Mouse (Mus musculus): Measurements from ENCODE around the gene Adsl. TPM values are rescaled to one million over a fixed set of nuclear protein-coding genes. Genes with fewer than 3 reads are reported as not detected.

Adsl gene
- total and polyA plus RNA-seq, 2 experiments from 2014 or later, result 58.4 to 85.7 TPM

DNA sequence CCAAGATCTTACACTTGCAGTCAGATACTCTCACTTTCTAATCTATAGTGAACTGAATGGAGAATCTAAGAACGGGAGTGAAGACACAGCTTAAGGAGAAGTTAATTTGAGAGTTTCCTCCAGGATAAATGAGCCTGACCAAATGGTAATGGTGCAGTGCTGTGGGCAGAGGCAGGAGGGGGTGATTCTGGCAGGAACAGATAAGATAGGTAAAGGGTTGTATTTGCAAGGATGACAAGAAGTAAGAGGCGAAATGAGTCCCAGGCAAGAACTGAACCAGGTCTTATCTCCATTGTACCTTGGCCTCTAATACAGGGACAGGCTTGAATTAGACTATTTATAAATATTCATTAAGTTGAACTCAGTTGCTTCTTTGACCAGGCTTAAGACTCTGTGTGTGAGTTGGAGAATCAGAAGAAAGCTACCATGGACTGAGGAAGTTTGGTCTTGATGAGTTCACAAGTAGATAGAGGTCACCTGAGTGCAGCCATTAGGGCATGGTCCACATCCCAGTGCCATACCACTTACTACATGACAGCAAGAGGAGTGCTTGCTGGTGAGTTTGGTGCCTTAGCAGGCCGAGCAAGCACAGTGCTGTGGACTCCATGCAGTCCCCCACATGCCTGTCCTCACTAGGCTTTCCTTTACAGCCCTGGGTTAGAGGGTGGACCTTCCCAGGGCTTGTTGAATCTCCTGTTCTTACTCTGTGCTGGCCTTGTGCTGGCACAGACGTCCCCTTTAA lies 37.3 kb upstream of the Adsl start:
- H3K4me3 ChIP-seq (ENCODE audit: low read depth, low read length), result no peak overlapping the region
- no peak overlapping the region for H3K9ac ChIP-seq (replicated peaks; ENCODE audit: low read length, poor library complexity, severe bottlenecking)
- WGBS, result 87% methylated on average over 4 of the region's 4 CpGs
- ATAC-seq (ENCODE audit: low FRiP score) (no peak), DNase-seq (ENCODE audit: low spot score) (no peak)
- no peaks in the 10 kb centered on the region for H3K4me1 ChIP-seq (ENCODE audit: insufficient read depth, low read length)
- H3K36me3 ChIP-seq (ENCODE audit: insufficient read depth, low read length), result peaks cover 47% of the 10 kb centered on the region
- no peaks in the 10 kb centered on the region for H3K27me3 ChIP-seq (ENCODE audit: insufficient read depth, low read length)
- TF ChIP-seq CTCF (IDR thresholded peaks at IDR 0.05), result no peak
- H3K9me3 ChIP-seq (ENCODE audit: low read length), result no peaks in the 10 kb centered on the region
- H3K27ac ChIP-seq (ENCODE audit: low read depth, low read length), result no peak overlapping the region
- no peak overlapping the region for H3K4me2 ChIP-seq (ENCODE audit: low read depth, low read length, poor library complexity, severe bottlenecking)

DNA sequence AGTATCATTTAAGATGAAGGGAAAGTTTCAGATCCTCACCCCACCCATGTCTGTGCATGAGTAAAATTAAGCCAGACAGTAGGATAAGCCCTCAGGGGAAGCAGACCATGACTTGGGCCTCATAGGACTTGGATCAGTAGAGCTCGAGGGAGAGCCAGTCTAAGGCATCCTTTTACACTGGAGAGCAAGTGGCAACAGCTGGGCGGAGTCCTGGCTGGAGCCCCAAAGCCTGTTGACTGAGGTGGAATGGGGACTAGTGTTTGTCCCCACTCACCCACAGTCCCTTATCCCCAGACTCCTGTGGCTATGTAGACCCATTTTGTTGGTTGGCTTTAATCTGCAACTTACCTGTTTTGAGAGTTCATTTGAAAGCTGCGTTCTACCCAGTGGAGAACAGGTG lies 36.1 kb upstream of the Adsl start:
- no peak for DNase-seq (ENCODE audit: low spot score)
- Histone ChIP-seq H3K4me3 (ENCODE audit: low read depth, low read length) (no peak overlapping the region), H3K4me2 (ENCODE audit: low read depth, low read length, poor library complexity, severe bottlenecking) (no peak overlapping the region), H3K9ac (replicated peaks; ENCODE audit: low read length, poor library complexity, severe bottlenecking) (no peak overlapping the region), H3K27me3 (ENCODE audit: insufficient read depth, low read length) (no peaks in the 10 kb centered on the region), H3K27ac (ENCODE audit: low read depth, low read length) (no peak overlapping the region), H3K36me3 (ENCODE audit: insufficient read depth, low read length) (peaks cover 53% of the 10 kb centered on the region), H3K9me3 (ENCODE audit: low read length) (no peaks in the 10 kb centered on the region), H3K4me1 (ENCODE audit: insufficient read depth, low read length) (no peaks in the 10 kb centered on the region)
- 83% methylated on average over 3 of the region's 3 CpGs for WGBS
- no peak for TF ChIP-seq CTCF (IDR thresholded peaks at IDR 0.05)
- no peak for ATAC-seq (ENCODE audit: low FRiP score)

DNA sequence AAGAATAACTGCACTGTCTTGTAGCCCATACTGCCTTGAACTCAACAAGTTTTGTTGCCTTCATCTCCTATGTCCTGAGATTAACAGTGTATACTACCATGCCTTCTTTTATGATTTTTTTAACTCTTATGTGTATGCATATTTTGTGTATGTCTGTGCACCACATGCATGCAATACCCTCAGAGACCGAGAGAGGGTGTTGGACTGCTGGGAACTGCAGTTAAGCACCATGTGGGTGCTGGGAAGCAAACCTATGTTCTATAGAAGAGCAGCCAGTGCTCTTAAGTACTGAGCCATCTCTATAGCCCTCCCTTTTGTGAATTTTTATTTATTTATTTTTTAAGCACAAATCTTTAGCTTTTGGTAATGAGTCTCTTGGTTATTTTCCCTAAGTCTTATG lies 34.5 kb upstream of the Adsl start:
- ATAC-seq (ENCODE audit: low FRiP score), result no peak
- H3K27ac ChIP-seq (ENCODE audit: low read depth, low read length), result no peak overlapping the region

DNA sequence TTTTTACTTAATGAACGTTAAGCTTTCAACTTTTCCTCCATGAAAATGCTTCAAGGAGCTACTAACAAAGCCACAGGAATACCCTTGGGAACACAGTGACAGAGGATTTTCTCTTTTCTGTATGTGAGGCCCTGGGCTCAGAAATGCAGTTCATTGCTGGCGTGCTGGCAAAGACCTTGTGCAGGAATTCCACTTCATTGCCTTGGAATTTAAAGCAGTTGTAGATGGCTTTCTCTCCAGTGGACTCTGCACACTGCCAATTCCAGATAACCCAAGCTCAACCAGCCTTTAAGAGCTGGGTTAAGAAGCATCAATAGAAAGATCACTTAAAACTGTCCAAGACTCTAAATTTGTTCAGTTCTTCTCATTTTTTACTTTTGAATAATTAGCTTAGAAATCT lies 32.4 kb upstream of the Adsl start:
- Histone ChIP-seq H3K9me3 (ENCODE audit: low read length) (no peaks in the 10 kb centered on the region), H3K4me2 (ENCODE audit: low read depth, low read length, poor library complexity, severe bottlenecking) (no peak overlapping the region), H3K4me1 (ENCODE audit: insufficient read depth, low read length) (no peaks in the 10 kb centered on the region), H3K27ac (ENCODE audit: low read depth, low read length) (no peak overlapping the region), H3K9ac (replicated peaks; ENCODE audit: low read length, poor library complexity, severe bottlenecking) (no peak overlapping the region), H3K36me3 (ENCODE audit: insufficient read depth, low read length) (peaks cover 64% of the 10 kb centered on the region), H3K4me3 (ENCODE audit: low read depth, low read length) (no peak overlapping the region), H3K27me3 (ENCODE audit: insufficient read depth, low read length) (no peaks in the 10 kb centered on the region)
- ATAC-seq (ENCODE audit: low FRiP score) (no peak), DNase-seq (ENCODE audit: low spot score) (peak; percentile 6)
- TF ChIP-seq CTCF (IDR thresholded peaks at IDR 0.05), result no peak
- WGBS, result 63% methylated on average over 2 of the region's 2 CpGs

More for the DNA sequence above, 34.5 kb upstream of the Adsl start:
- no peaks in the 10 kb centered on the region for H3K4me1 ChIP-seq (ENCODE audit: insufficient read depth, low read length)
- H3K27me3 ChIP-seq (ENCODE audit: insufficient read depth, low read length), result no peaks in the 10 kb centered on the region
- peaks cover 55% of the 10 kb centered on the region for H3K36me3 ChIP-seq (ENCODE audit: insufficient read depth, low read length)
- no peak overlapping the region for H3K9ac ChIP-seq (replicated peaks; ENCODE audit: low read length, poor library complexity, severe bottlenecking)
- no peak for DNase-seq (ENCODE audit: low spot score)
- no peak overlapping the region for H3K4me3 ChIP-seq (ENCODE audit: low read depth, low read length)
- WGBS, result 90% methylated on average over 1 of the region's 1 CpGs
- H3K9me3 ChIP-seq (ENCODE audit: low read length), result no peaks in the 10 kb centered on the region
- TF ChIP-seq CTCF (IDR thresholded peaks at IDR 0.05), result no peak
- no peak overlapping the region for H3K4me2 ChIP-seq (ENCODE audit: low read depth, low read length, poor library complexity, severe bottlenecking)

DNA sequence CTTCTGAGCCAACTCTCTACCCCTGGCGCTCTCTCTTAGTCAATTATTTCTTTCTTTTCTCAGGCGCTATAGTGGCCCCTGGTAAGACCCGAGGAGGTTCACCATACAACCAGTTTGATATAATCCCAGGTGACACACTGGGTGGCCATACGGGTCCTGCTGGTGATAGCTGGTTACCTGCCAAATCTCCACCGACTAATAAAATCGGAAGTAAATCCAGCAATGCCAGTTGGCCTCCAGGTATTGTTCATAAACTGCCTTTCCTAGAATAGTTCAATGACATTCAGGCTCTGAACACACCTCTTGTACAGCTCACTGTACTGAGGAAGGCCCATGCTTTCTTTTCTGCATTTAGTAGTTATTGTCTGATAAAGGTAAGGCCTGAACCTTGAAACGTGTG lies 31.7 kb upstream of the Adsl start:
- Histone ChIP-seq H3K9ac (replicated peaks; ENCODE audit: low read length, poor library complexity, severe bottlenecking) (no peak overlapping the region), H3K27me3 (ENCODE audit: insufficient read depth, low read length) (no peaks in the 10 kb centered on the region), H3K4me1 (ENCODE audit: insufficient read depth, low read length) (no peaks in the 10 kb centered on the region), H3K27ac (ENCODE audit: low read depth, low read length) (no peak overlapping the region), H3K36me3 (ENCODE audit: insufficient read depth, low read length) (peaks cover 56% of the 10 kb centered on the region), H3K9me3 (ENCODE audit: low read length) (no peaks in the 10 kb centered on the region), H3K4me2 (ENCODE audit: low read depth, low read length, poor library complexity, severe bottlenecking) (no peak overlapping the region), H3K4me3 (ENCODE audit: low read depth, low read length) (no peak overlapping the region)
- DNase-seq (ENCODE audit: low spot score) (no peak), ATAC-seq (ENCODE audit: low FRiP score) (no peak)
- 91% methylated on average over 7 of the region's 7 CpGs for WGBS
- no peak for TF ChIP-seq CTCF (IDR thresholded peaks at IDR 0.05)

DNA sequence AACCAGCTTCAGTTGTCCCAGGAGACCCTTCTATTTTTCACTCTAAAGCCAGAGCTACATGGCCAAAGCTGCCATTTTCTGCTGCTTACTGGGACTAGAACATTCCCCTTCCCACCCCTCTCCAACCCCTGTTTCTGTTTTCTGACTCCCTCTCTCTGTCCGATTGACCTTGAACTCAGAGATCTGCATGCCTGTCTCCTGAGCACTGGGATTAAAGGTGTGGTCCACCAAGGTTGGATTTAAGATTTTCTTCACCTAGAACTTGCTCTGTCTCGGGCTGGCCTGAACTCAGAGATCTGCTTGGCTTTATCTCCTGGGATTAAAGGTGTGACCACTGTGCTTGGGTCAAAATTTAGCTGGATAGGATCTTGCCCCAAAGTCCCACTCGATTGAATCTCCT lies 27.9 kb upstream of the Adsl start:
- no peak for ATAC-seq (ENCODE audit: low FRiP score)
- 96% methylated on average over 3 of the region's 3 CpGs for WGBS
- H3K36me3 ChIP-seq (ENCODE audit: insufficient read depth, low read length), result peaks cover 45% of the 10 kb centered on the region

More for the DNA sequence above, 27.9 kb upstream of the Adsl start:
- Histone ChIP-seq H3K9me3 (ENCODE audit: low read length) (no peaks in the 10 kb centered on the region), H3K4me3 (ENCODE audit: low read depth, low read length) (no peak overlapping the region), H3K27me3 (ENCODE audit: insufficient read depth, low read length) (no peaks in the 10 kb centered on the region), H3K9ac (replicated peaks; ENCODE audit: low read length, poor library complexity, severe bottlenecking) (no peak overlapping the region), H3K27ac (ENCODE audit: low read depth, low read length) (no peak overlapping the region), H3K4me2 (ENCODE audit: low read depth, low read length, poor library complexity, severe bottlenecking) (no peak overlapping the region), H3K4me1 (ENCODE audit: insufficient read depth, low read length) (no peaks in the 10 kb centered on the region)
- TF ChIP-seq CTCF (IDR thresholded peaks at IDR 0.05), result no peak
- no peak for DNase-seq (ENCODE audit: low spot score)
